Mouse (Mus musculus) forebrain, embryonic 11.5 days (tissue): ENCODE results near the gene Pparg. TPM values are rescaled to one million over a fixed set of nuclear protein-coding genes. Genes with fewer than 3 reads are reported as not detected.

Source experiments
- ATAC-seq: fragments of 200-750 bp; cut with Nextera tagmentation; replicated peaks from 2 replicates; pipeline ENCODE4 v1.8.0; 2017; ENCODE audit warnings: moderate TSS enrichment; ENCODE audit not compliant: low FRiP score
- DNase-seq: peaks from one replicate; pipeline ENCODE4 v3.0.0-alpha.2; 2017; ENCODE audit warnings: low spot score
- H3K27ac ChIP-seq: fragments of 300-500 bp; sonication (generic); 2 replicates; pipeline ENCODE4 v1.5.1; 2014; ENCODE audit warnings: low read depth, low read length
- H3K27me3 ChIP-seq: fragments of 300-500 bp; sonication (generic); 2 replicates; pipeline ENCODE4 v1.6.1; 2014; ENCODE audit warnings: mild to moderate bottlenecking, low read length, mixed read lengths; ENCODE audit not compliant: control insufficient read depth, insufficient read depth
- H3K36me3 ChIP-seq: fragments of 300-500 bp; sonication (generic); 2 replicates; pipeline ENCODE4 v1.6.1; 2014; ENCODE audit warnings: mild to moderate bottlenecking, low read length, moderate library complexity, mixed read lengths; ENCODE audit not compliant: control insufficient read depth, insufficient read depth
- H3K4me1 ChIP-seq: fragments of 300-500 bp; sonication (generic); replicated peaks from 2 replicates; pipeline ENCODE4 v1.6.1; 2014; ENCODE audit warnings: low read length, mixed read lengths; ENCODE audit not compliant: control insufficient read depth, insufficient read depth
- H3K4me2 ChIP-seq: fragments of 300-500 bp; sonication (generic); 2 replicates; pipeline ENCODE4 v1.6.1; 2014; ENCODE audit warnings: low read depth, mild to moderate bottlenecking, low read length, moderate library complexity, mixed read lengths; ENCODE audit not compliant: severe bottlenecking
- H3K4me3 ChIP-seq: fragments of 300-500 bp; sonication (generic); 2 replicates; pipeline ENCODE4 v1.5.1; 2014; ENCODE audit warnings: low read depth, low read length
- H3K9ac ChIP-seq: fragments of 300-500 bp; sonication (generic); 2 replicates; pipeline ENCODE4 v1.6.1; 2014; ENCODE audit warnings: low read length
- H3K9me3 ChIP-seq: fragments of 300-500 bp; sonication (generic); 2 replicates; pipeline ENCODE4 v1.6.1; 2016; ENCODE audit warnings: low read length, mixed read lengths; ENCODE audit not compliant: control insufficient read depth
- WGBS: fragments of 180-500 bp; shearing (Covaris S2); extraction: QIAGEN DNeasy Blood & Tissue Kit; methylation state at CpG from one replicate; pipeline ENCODE4 v1.1.7; 2014; 5-methylcytosine and 5-hydroxymethylcytosine counted together
- polyA plus RNA-seq: library from polyadenylated mRNA; unstranded; fragments of >200 nt; fragmentation: Nextera tagmentation; extraction: Ambion mirVana; gene quantifications from 2 replicates; pipeline ENCODE4 v1.2.1, GENCODE M21; 2014

The Pparg gene
- polyA plus RNA-seq, 1 experiment from 2014 or later, result not detected

DNA sequence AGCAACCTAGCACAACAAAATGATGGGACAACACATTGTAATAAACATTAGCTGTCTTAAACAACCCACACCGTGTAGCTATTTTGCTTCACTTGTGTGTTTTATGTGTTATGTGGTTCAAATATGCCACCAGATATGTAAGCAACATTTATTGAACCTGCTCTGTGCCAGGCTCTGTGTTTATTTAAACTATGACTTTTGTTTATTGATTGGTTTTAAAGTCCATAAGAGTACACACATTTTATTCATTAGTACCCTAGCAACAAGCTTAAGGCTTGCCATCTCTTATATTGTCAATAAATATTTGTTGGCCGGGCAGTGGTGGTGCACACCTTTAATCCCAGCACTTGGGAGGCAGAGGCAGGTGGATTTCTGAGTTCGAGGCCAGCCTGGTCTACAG, 58.2 kb downstream of the Pparg start:
- ATAC-seq (no peak), DNase-seq (no peak)
- WGBS, result 81% methylated on average over 3 of the region's 3 CpGs
- no peaks in the 10 kb centered on the region for H3K4me1 ChIP-seq
- H3K27ac ChIP-seq, result no peak overlapping the region
- no peaks in the 10 kb centered on the region for H3K27me3 ChIP-seq
- H3K4me2 ChIP-seq, result no peak overlapping the region
- no peak overlapping the region for H3K9ac ChIP-seq
- H3K4me3 ChIP-seq, result no peak overlapping the region
- no peaks in the 10 kb centered on the region for H3K36me3 ChIP-seq
- no peaks in the 10 kb centered on the region for H3K9me3 ChIP-seq

DNA sequence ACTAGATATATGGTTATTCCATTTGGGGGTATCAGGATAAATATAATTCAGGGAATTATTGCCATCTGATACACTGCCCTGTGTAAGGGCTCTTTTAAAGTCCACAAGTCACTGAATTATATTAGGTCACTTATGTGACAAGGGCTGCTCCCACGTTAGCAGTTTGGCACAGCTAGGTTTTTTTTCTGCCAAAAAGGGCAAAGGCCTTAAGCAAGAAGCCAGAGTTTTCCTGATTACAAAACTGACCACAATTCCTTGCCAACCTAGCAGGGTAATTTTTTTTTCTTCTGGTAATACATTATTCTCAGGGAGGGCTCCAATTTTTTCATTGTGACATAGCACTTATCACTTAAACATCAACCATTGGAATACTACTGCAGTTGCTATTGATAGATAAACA, 60.2 kb downstream of the Pparg start:
- no peaks in the 10 kb centered on the region for H3K9me3 ChIP-seq
- no peak for ATAC-seq
- WGBS, result 60% methylated on average over 1 of the region's 1 CpGs
- H3K27ac ChIP-seq, result no peak overlapping the region
- no peak overlapping the region for H3K4me2 ChIP-seq
- H3K4me1 ChIP-seq, result no peaks in the 10 kb centered on the region
- H3K36me3 ChIP-seq, result no peaks in the 10 kb centered on the region
- no peak for DNase-seq
- no peaks in the 10 kb centered on the region for H3K27me3 ChIP-seq
- H3K4me3 ChIP-seq, result no peak overlapping the region
- no peak overlapping the region for H3K9ac ChIP-seq

DNA sequence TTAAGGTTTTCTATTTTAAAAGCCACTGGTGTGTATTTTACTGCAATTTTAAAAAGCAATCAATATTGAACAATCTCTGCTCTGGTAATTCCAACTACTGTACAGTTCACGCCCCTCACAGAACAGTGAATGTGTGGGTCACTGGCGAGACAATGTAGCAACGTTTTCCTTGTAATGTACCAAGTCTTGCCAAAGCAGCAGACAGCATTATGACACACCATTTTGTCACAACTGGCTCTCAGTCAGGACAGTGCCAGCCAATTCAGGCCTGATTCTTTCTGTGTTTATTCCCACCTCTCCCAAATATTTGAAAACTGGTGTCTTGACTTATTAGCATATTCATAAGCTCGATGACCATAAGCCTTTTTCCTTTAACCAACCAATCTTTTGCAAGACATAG, 60.9 kb downstream of the Pparg start:
- Histone ChIP-seq H3K4me2 (no peak overlapping the region), H3K9me3 (no peaks in the 10 kb centered on the region), H3K9ac (no peak overlapping the region), H3K4me3 (no peak overlapping the region), H3K36me3 (no peaks in the 10 kb centered on the region), H3K27me3 (no peaks in the 10 kb centered on the region), H3K4me1 (no peaks in the 10 kb centered on the region), H3K27ac (no peak overlapping the region)
- ATAC-seq, result no peak
- WGBS, result 89% methylated on average over 4 of the region's 4 CpGs
- DNase-seq, result no peak

DNA sequence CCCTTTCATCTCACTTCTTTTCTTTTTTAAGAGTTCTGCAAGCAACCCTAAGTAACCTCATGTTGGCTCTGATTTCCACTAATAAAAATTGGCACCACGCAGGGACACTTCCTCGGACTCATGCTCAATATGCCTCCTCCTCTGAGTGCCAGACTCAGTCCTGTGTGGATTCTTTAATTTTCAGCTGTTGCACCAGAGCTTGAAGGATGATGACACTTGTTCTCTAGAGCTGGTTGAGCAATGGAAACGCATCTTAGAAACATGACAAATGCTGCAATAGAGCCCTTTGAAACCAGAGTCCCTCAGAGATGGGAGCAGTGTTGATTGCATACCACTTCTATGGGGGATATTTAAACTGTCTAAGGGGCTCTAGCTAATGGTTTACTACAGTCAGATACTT, 63.7 kb downstream of the Pparg start:
- WGBS, result 85% methylated on average over 3 of the region's 3 CpGs
- Histone ChIP-seq H3K9me3 (no peaks in the 10 kb centered on the region), H3K9ac (no peak overlapping the region), H3K27ac (no peak overlapping the region), H3K4me2 (no peak overlapping the region), H3K4me1 (no peaks in the 10 kb centered on the region), H3K27me3 (no peaks in the 10 kb centered on the region), H3K36me3 (no peaks in the 10 kb centered on the region), H3K4me3 (no peak overlapping the region)
- no peak for ATAC-seq
- no peak for DNase-seq

DNA sequence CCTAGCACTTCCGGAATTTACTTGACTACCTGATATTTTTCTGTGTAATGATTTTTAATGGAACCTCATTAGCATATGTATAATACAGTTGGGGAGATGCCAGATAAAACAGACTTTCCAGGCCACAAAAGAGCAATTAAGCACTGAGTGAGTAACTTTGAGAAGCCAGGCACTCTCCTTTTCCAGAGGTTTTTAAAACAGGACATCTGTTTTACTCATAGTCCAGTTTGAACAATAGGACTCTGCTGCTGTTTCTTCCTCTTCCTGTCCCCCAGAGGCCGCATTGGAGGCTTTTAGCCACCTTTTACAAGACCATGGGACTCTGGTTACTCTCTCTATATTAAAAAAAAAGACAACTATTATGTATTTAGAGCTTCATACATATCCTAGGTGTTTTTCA, 72.0 kb downstream of the Pparg start:
- no peaks in the 10 kb centered on the region for H3K9me3 ChIP-seq
- no peak overlapping the region for H3K27ac ChIP-seq
- H3K4me1 ChIP-seq, result no peaks in the 10 kb centered on the region
- no peak for ATAC-seq
- 67% methylated on average over 2 of the region's 2 CpGs for WGBS
- no peaks in the 10 kb centered on the region for H3K27me3 ChIP-seq
- no peaks in the 10 kb centered on the region for H3K36me3 ChIP-seq
- no peak overlapping the region for H3K4me3 ChIP-seq
- H3K4me2 ChIP-seq, result no peak overlapping the region
- no peak for DNase-seq
- H3K9ac ChIP-seq, result no peak overlapping the region

DNA sequence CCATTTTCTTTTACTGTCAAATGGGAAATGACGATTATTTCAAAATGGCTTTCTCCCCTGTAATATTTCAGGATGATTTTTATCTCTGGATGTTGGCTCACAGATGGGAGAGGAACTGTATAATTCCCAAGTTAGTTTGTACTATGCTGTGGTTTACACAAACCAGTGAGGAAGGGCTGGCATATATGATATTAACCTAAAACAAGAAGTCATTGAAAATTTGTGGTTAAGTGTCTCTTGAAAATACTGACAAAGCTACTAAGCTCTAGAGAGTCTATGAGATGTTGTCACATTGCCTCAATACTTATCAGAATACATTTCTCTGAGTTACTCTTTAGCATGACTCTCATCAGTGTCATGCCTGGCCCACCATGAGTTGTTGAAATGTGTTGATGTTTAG, 73.3 kb downstream of the Pparg start:
- H3K9ac ChIP-seq, result no peak overlapping the region
- no peak overlapping the region for H3K4me3 ChIP-seq
- H3K9me3 ChIP-seq, result no peaks in the 10 kb centered on the region
- WGBS, result 84% methylated on average over 1 of the region's 1 CpGs
- ATAC-seq (no peak), DNase-seq (no peak)
- H3K27ac ChIP-seq, result no peak overlapping the region
- no peaks in the 10 kb centered on the region for H3K4me1 ChIP-seq
- no peaks in the 10 kb centered on the region for H3K36me3 ChIP-seq
- no peaks in the 10 kb centered on the region for H3K27me3 ChIP-seq
- no peak overlapping the region for H3K4me2 ChIP-seq

DNA sequence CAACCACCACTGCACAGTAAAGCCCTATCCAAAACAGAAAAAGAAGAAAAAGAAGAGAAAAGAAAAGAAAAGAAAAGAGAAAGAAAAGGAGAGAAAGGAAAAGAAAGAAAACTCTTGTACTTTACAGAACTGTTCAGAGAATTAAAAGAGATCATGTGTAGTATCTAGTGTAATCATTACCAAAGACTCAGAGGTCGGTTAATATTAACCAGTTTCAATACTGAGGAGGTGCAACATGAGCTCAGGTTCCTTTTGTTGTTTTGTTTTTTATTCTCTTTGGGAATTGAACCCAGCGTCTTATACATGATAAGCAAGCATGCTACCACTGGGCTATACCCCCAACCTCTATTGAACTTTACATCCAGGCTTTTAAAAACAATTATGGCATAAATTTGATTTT, 74.1 kb downstream of the Pparg start:
- Histone ChIP-seq H3K4me2 (no peak overlapping the region), H3K4me1 (no peaks in the 10 kb centered on the region), H3K36me3 (no peaks in the 10 kb centered on the region), H3K27me3 (no peaks in the 10 kb centered on the region), H3K9me3 (no peaks in the 10 kb centered on the region), H3K9ac (no peak overlapping the region), H3K4me3 (no peak overlapping the region), H3K27ac (no peak overlapping the region)
- 77% methylated on average over 2 of the region's 2 CpGs for WGBS
- no peak for ATAC-seq
- DNase-seq, result no peak

DNA sequence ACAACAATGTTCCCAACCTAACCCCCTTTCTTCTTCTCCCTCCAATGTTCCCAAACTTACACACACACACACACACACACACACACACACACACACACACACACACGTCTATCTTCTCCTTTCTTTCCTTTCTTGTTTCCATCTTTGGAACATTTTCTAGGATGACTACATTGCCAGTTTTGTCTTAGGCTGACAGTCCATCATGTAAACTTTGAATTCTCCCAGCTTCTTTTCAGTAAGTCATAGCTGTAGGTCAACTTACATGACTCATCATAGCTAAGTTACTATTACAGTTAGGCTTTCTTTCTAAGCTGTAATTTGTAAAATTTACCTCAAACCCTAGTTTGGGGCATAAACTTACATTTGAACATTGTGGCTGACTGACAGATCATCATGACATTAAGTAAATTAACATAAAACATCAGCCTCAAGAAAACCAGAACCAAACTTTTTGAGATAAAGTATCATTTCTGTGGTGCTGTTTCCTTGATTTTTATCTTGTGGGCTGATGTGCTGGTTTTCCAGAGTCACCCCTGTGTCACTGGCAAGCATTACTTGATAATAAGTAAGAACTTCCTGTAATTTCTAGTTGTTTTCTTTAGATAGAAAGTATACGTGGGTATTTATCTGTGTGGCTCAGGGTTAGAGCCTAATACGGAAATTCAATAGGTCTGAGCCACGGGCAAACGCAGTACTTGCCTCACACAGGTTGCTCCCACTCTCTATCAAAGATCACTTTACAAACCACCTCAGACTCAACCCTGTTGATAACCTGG, 79.7 kb downstream of the Pparg start:
- Histone ChIP-seq H3K36me3 (no peaks in the 10 kb centered on the region), H3K4me2 (no peak overlapping the region), H3K4me1 (no peaks in the 10 kb centered on the region), H3K27me3 (no peaks in the 10 kb centered on the region), H3K9ac (no peak overlapping the region), H3K27ac (no peak overlapping the region), H3K4me3 (no peak overlapping the region), H3K9me3 (no peaks in the 10 kb centered on the region)
- DNase-seq, result no peak
- ATAC-seq, result no peak
- 81% methylated on average over 5 of the region's 5 CpGs for WGBS

DNA sequence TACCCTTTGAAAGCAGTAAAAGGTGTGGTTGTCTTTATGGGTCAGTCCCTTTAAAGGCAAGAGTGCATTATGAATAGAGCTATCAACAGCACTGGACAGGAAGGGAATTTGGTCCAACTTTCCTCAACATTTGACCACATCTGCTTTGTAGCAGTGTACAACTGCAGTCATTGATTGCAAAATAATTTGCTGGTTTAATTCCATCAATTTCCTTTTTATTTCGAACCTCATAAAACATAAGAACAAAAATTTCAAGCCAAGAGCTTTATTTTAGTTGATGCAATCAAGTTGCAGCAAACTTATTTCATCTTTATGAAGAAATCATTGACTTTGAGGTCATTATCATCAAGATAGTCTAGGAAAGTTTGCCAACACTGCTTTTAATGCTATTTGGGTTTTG, 91.8 kb downstream of the Pparg start:
- no peak overlapping the region for H3K9ac ChIP-seq
- H3K4me1 ChIP-seq, result no peaks in the 10 kb centered on the region
- H3K27me3 ChIP-seq, result no peaks in the 10 kb centered on the region
- ATAC-seq (no peak), DNase-seq (no peak)
- H3K36me3 ChIP-seq, result no peaks in the 10 kb centered on the region
- 81% methylated on average over 1 of the region's 1 CpGs for WGBS
- H3K4me3 ChIP-seq, result no peak overlapping the region
- H3K4me2 ChIP-seq, result no peak overlapping the region
- H3K27ac ChIP-seq, result no peak overlapping the region
- no peaks in the 10 kb centered on the region for H3K9me3 ChIP-seq
